ENCODE assay signal across 7 mouse cellular contexts in genomic region chr5:130173012-130173411, GRCm38 (mm10). TPM values are rescaled to one million over a fixed set of nuclear protein-coding genes. Genes with fewer than 3 reads are reported as not detected.
DNase-seq lines count a peak whose midpoint lies in the region; ATAC-seq and TF ChIP-seq lines count a peak whose summit lies in the region.

No protein-coding gene starts in this region.

- H3K27ac ChIP-seq in lung, embryonic 16.5 days (ENCODE audit: low read length), result no peak overlapping the region
- H3K27ac ChIP-seq in forebrain, embryonic 13.5 days, result no peak overlapping the region
- H3K27ac ChIP-seq in liver, adult 2 months (replicated peaks; ENCODE audit: insufficient read depth, low read depth, low read length), result 0 out of 2 replicates have a peak overlapping the region, but pooled peaks have one; percentile 12
- no peak overlapping the region for H3K27ac ChIP-seq in stomach, embryonic 15.5 days

- TF ChIP-seq CTCF in lung, adult 2 months (IDR thresholded peaks at IDR 0.05; ENCODE audit: insufficient read depth, low read length), result no peak
- no peak for TF ChIP-seq CTCF in liver, adult 2 months (IDR thresholded peaks at IDR 0.05; ENCODE audit: low read depth, low read length)

- H3K27me3 ChIP-seq in lung, embryonic 16.5 days (ENCODE audit: control insufficient read depth, insufficient read depth, low read depth, low read length), result no peaks in the 10 kb centered on the region
- H3K27me3 ChIP-seq in forebrain, embryonic 13.5 days, result no peaks in the 10 kb centered on the region
- H3K27me3 ChIP-seq in liver, adult 2 months (ENCODE audit: control insufficient read depth, insufficient read depth, low read length), result no peaks in the 10 kb centered on the region
- H3K27me3 ChIP-seq in stomach, embryonic 15.5 days (replicated peaks), result no peaks in the 10 kb centered on the region

- H3K4me1 ChIP-seq in lung, embryonic 16.5 days (replicated peaks; ENCODE audit: control insufficient read depth, insufficient read depth, low read length), result peaks cover 19% of the 10 kb centered on the region
- peaks cover 13% of the 10 kb centered on the region for H3K4me1 ChIP-seq in lung, adult 2 months (ENCODE audit: control insufficient read depth, insufficient read depth, low read length)
- H3K4me1 ChIP-seq in forebrain, embryonic 13.5 days, result peaks cover 23% of the 10 kb centered on the region
- H3K4me1 ChIP-seq in liver, adult 2 months (ENCODE audit: control insufficient read depth, insufficient read depth, low read length), result peaks cover 24% of the 10 kb centered on the region
- peaks cover 16% of the 10 kb centered on the region for H3K4me1 ChIP-seq in stomach, embryonic 15.5 days

- H3K79me2 ChIP-seq in liver, adult 2 months (ENCODE audit: control insufficient read depth, insufficient read depth, low read length), result peaks cover 25% of the 10 kb centered on the region; the same call in 1 of the 2 replicates

- peak overlapping the region; percentile 78 for H3K9ac ChIP-seq in lung, embryonic 16.5 days (ENCODE audit: low read length)
- H3K9ac ChIP-seq in forebrain, embryonic 13.5 days, result peak overlapping the region; percentile 94
- H3K9ac ChIP-seq in liver, adult 2 months (ENCODE audit: low read depth, low read length), result no peak overlapping the region
- no peak overlapping the region for H3K9ac ChIP-seq in stomach, embryonic 15.5 days

- DNase-seq in lung, adult 2 months, result no peak
- DNase-seq in liver, adult 2 months (ENCODE audit: extremely low read depth, low read depth, low spot score), result no peak
- DNase-seq in left cerebral cortex, adult 8-10 months (ENCODE audit: low spot score in 2 of 2), result no peak
- no peak for DNase-seq in cerebellum, adult 9-10 months

- ATAC-seq in lung, embryonic 16.5 days (ENCODE audit: low read depth), result no peak
- no peak for ATAC-seq in forebrain, embryonic 13.5 days
- ATAC-seq in stomach, embryonic 15.5 days (ENCODE audit: insufficient read depth, low FRiP score, low read depth), result no peak

- peak overlapping the region; percentile 93 for H3K4me3 ChIP-seq in lung, embryonic 16.5 days (ENCODE audit: low read length)
- H3K4me3 ChIP-seq in lung, adult 2 months (replicated peaks; ENCODE audit: extremely low read depth, low read depth, low read length), result no peak overlapping the region
- 0 out of 2 replicates have a peak overlapping the region, but pooled peaks have one; percentile 91 for H3K4me3 ChIP-seq in forebrain, embryonic 13.5 days
- 0 out of 2 replicates have a peak overlapping the region, but pooled peaks have one; percentile 88 for H3K4me3 ChIP-seq in liver, adult 2 months (ENCODE audit: insufficient read depth, low read depth, low read length)
- H3K4me3 ChIP-seq in stomach, embryonic 15.5 days (replicated peaks), result peak overlapping the region; percentile 92

- H3K9me3 ChIP-seq in lung, embryonic 16.5 days (ENCODE audit: control insufficient read depth, low read length), result no peaks in the 10 kb centered on the region
- no peaks in the 10 kb centered on the region for H3K9me3 ChIP-seq in forebrain, embryonic 13.5 days (replicated peaks)
- H3K9me3 ChIP-seq in stomach, embryonic 15.5 days, result no peaks in the 10 kb centered on the region

- WGBS in lung, embryonic 16.5 days, result 79% methylated on average over 4 of the region's 4 CpGs
- 60% methylated on average over 4 of the region's 4 CpGs for WGBS in lung, adult 2 months
- 93% methylated on average over 4 of the region's 4 CpGs for WGBS in forebrain, embryonic 13.5 days
- WGBS in liver, adult 2 months, result 80% methylated on average over 4 of the region's 4 CpGs
- WGBS in stomach, embryonic 15.5 days, result 82% methylated on average over 4 of the region's 4 CpGs

- H3K4me2 ChIP-seq in lung, embryonic 16.5 days (ENCODE audit: low read depth, low read length), result peak overlapping the region; percentile 73
- peak overlapping the region; percentile 68 for H3K4me2 ChIP-seq in forebrain, embryonic 13.5 days
- H3K4me2 ChIP-seq in stomach, embryonic 15.5 days, result peak overlapping the region; percentile 58

- TF ChIP-seq POLR2A in lung, adult 2 months (IDR thresholded peaks at IDR 0.05; ENCODE audit: borderline replicate concordance, extremely low read depth, low read depth, low read length), result no peak
- no peak for TF ChIP-seq POLR2A in liver, adult 2 months (IDR thresholded peaks at IDR 0.05; ENCODE audit: extremely low read depth, insufficient read depth, low read length)

- H3K36me3 ChIP-seq in lung, embryonic 16.5 days (ENCODE audit: control insufficient read depth, insufficient read depth, low read length), result no peaks in the 10 kb centered on the region
- H3K36me3 ChIP-seq in forebrain, embryonic 13.5 days (ENCODE audit: poor library complexity, severe bottlenecking), result no peaks in the 10 kb centered on the region
- H3K36me3 ChIP-seq in liver, adult 2 months (ENCODE audit: control insufficient read depth, insufficient read depth, low read length), result no peaks in the 10 kb centered on the region
- no peaks in the 10 kb centered on the region for H3K36me3 ChIP-seq in stomach, embryonic 15.5 days

RNA-seq across cellular contexts. Expression of gene Rabgef1, which starts 1.4 kb away (rescaled TPM):
- 31.1 and 32.4 TPM in 2 replicates for polyA plus RNA-seq in lung, embryonic 16.5 days (2015; fragmentation: Nextera tagmentation; extraction: Ambion mirVana)
- polyA plus RNA-seq in lung, adult 2 months (2012; rRNA removed), result 24.3 and 32.2 TPM in 2 replicates
- polyA plus RNA-seq in forebrain, embryonic 13.5 days (2015; fragmentation: Nextera tagmentation; extraction: Ambion mirVana), result 32.8 and 34.6 TPM in 2 replicates
- 11.4 and 13.1 TPM in 2 replicates for total RNA-seq in liver, adult 2 months (2014; rRNA removed)
- polyA plus RNA-seq in liver, adult 2 months (2012; rRNA removed), result 8.3 and 11.8 TPM in 2 replicates
- polyA plus RNA-seq in stomach, embryonic 15.5 days (2015; fragmentation: Nextera tagmentation; extraction: Ambion mirVana), result 26.6 and 29.2 TPM in 2 replicates
- total RNA-seq in left cerebral cortex, adult 8-10 months (2022), result 10 to 100 TPM; 50.7 to 60.7 (median 53.0) TPM

RNA-seq across cellular contexts. Expression of gene Kctd7, which starts 28.4 kb away (rescaled TPM):
- polyA plus RNA-seq in lung, embryonic 16.5 days (2015; fragmentation: Nextera tagmentation; extraction: Ambion mirVana), result 5.5 and 6.1 TPM in 2 replicates
- 11.2 and 12.0 TPM in 2 replicates for polyA plus RNA-seq in lung, adult 2 months (2012; rRNA removed)
- 8.3 and 8.9 TPM in 2 replicates for polyA plus RNA-seq in forebrain, embryonic 13.5 days (2015; fragmentation: Nextera tagmentation; extraction: Ambion mirVana)
- total RNA-seq in liver, adult 2 months (2014; rRNA removed), result 2.0 and 2.8 TPM in 2 replicates
- 3.6 and 4.0 TPM in 2 replicates for polyA plus RNA-seq in liver, adult 2 months (2012; rRNA removed)
- polyA plus RNA-seq in stomach, embryonic 15.5 days (2015; fragmentation: Nextera tagmentation; extraction: Ambion mirVana), result 4.8 and 5.4 TPM in 2 replicates
- total RNA-seq in left cerebral cortex, adult 8-10 months (2022), result 10 to 100 TPM; 10.6 to 15.2 (median 13.0) TPM

RNA-seq across cellular contexts. Expression of gene Tmem248, which starts 43.9 kb away (rescaled TPM):
- polyA plus RNA-seq in lung, embryonic 16.5 days (2015; fragmentation: Nextera tagmentation; extraction: Ambion mirVana), result 31.5 and 36.3 TPM in 2 replicates
- 44.9 and 46.4 TPM in 2 replicates for polyA plus RNA-seq in lung, adult 2 months (2012; rRNA removed)
- 21.8 and 22.3 TPM in 2 replicates for polyA plus RNA-seq in forebrain, embryonic 13.5 days (2015; fragmentation: Nextera tagmentation; extraction: Ambion mirVana)
- 19.8 and 26.6 TPM in 2 replicates for total RNA-seq in liver, adult 2 months (2014; rRNA removed)
- 28.9 and 34.3 TPM in 2 replicates for polyA plus RNA-seq in liver, adult 2 months (2012; rRNA removed)
- polyA plus RNA-seq in stomach, embryonic 15.5 days (2015; fragmentation: Nextera tagmentation; extraction: Ambion mirVana), result 37.3 and 43.1 TPM in 2 replicates
- total RNA-seq in left cerebral cortex, adult 8-10 months (2022), result 10 to 100 TPM; 45.9 to 56.3 (median 50.4) TPM

Comparison
In these comparisons a context has a peak if more than half of its experiments do, and no peak if none do; other contexts are left out.
1. H3K9ac ChIP-seq: peak in lung, embryonic 16.5 days (single experiment) and forebrain, embryonic 13.5 days (single experiment); none in liver, adult 2 months (single experiment) and stomach, embryonic 15.5 days (single experiment).
2. Peak in every context shown above with its lines, with median percentiles within 50 percentile points of each other: H3K4me2 ChIP-seq.